Mouse (Mus musculus) limb, embryonic 10.5 days (tissue): Measurements from ENCODE around the gene Wdr26. TPM values are rescaled to one million over a fixed set of nuclear protein-coding genes. Genes with fewer than 3 reads are reported as not detected.

Experiments used
- DNase-seq: peaks from one replicate; pipeline ENCODE4 v3.0.0-alpha.2; 2017; ENCODE audit warnings: low spot score
- H3K27ac ChIP-seq: fragments of 300-500 bp; sonication (generic); 2 replicates; pipeline ENCODE4 v1.5.1; 2016; ENCODE audit warnings: mild to moderate bottlenecking
- H3K27me3 ChIP-seq: fragments of 300-500 bp; sonication (generic); 2 replicates; pipeline ENCODE4 v1.6.1; 2016; ENCODE audit warnings: low read depth, mild to moderate bottlenecking; ENCODE audit not compliant: poor library complexity, severe bottlenecking
- H3K36me3 ChIP-seq: fragments of 300-500 bp; sonication (generic); 2 replicates; pipeline ENCODE4 v1.6.1; 2016; ENCODE audit warnings: mild to moderate bottlenecking, moderate library complexity
- H3K4me1 ChIP-seq: fragments of 300-500 bp; sonication (generic); 2 replicates; pipeline ENCODE4 v1.6.1; 2016
- H3K4me3 ChIP-seq: fragments of 300-500 bp; sonication (generic); 2 replicates; pipeline ENCODE4 v1.5.1; 2016; ENCODE audit warnings: mild to moderate bottlenecking, moderate library complexity
- H3K9me3 ChIP-seq: fragments of 300-500 bp; sonication (generic); replicated peaks from 2 replicates; pipeline ENCODE4 v1.6.1; 2016; ENCODE audit warnings: mild to moderate bottlenecking
- WGBS: fragments of 180-500 bp; shearing (Covaris S2); methylation state at CpG from one replicate; pipeline ENCODE4 v1.1.7; 2016; 5-methylcytosine and 5-hydroxymethylcytosine counted together
- polyA plus RNA-seq: library from polyadenylated mRNA; unstranded; fragments of >200 nt; fragmentation: Nextera tagmentation; extraction: Ambion mirVana; gene quantifications from 2 replicates; pipeline ENCODE4 v1.2.1, GENCODE M21; 2016

Wdr26 gene
- polyA plus RNA-seq = 25.0 and 27.7 TPM in 2 replicates

- peak within 1 kb of the TSS; percentile 100 for H3K4me3 ChIP-seq
- peak within 1 kb of the TSS; percentile 98 for H3K27ac ChIP-seq
- H3K9me3 ChIP-seq = no peaks in the 10 kb centered on the region
- WGBS = under 1% methylated on average over 54 of the region's 54 CpGs
- H3K36me3 ChIP-seq = peaks cover 20% of the 10 kb centered on the region
- peak; percentile 91 for DNase-seq
- H3K4me1 ChIP-seq = peaks cover 35% of the 10 kb centered on the region
- H3K27me3 ChIP-seq = no peaks in the 10 kb centered on the region
Observed at GRCm38 (mm10) chr1:181211920-181212633, at the start of gene Wdr26. Wdr26 (minus strand) TSS chr1:181212001.

DNA sequence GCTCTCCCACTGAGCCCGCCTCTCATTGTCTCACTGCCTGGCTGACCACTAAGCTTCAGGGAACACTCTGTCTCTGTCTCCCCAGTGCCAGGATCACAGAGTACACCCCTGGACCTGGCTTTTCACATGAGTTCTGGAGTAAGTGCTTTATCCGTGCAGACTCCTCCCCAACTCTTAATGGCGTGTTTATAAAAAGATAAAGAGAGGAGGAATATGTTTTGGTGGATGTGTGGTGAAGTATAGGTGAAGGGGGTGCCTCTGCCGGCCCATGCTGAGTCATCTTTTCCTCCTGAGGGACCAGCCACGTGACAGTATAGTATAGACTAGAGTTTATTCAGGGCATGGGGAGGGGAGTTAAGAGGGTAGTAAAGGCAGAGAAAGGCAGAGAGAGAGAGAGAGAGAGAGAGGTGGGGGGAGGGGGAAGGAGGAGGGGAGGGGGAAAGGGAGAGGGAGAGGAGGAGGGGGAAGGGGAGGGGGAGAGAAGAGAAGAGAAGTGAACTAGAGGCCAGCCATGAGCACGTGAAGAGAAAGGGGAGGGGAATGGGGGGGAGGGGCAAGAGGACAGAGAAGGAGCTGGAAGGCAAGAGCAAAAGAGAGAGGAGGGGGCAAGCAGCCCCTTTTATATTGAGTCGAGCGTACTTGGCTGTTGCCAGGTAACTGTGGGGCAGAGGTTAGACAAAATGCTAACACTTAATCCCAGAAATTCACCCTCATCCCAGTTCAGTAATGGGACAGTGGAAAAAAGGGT is 49.3 kb upstream of the Wdr26 start:
- no peak for DNase-seq
- Histone ChIP-seq H3K27me3 (peaks cover 23% of the 10 kb centered on the region), H3K4me1 (peaks cover 45% of the 10 kb centered on the region), H3K9me3 (no peaks in the 10 kb centered on the region), H3K36me3 (no peaks in the 10 kb centered on the region), H3K27ac (peak overlapping the region; percentile 73), H3K4me3 (no peak overlapping the region)
- 49% methylated on average over 8 of the region's 8 CpGs for WGBS

DNA sequence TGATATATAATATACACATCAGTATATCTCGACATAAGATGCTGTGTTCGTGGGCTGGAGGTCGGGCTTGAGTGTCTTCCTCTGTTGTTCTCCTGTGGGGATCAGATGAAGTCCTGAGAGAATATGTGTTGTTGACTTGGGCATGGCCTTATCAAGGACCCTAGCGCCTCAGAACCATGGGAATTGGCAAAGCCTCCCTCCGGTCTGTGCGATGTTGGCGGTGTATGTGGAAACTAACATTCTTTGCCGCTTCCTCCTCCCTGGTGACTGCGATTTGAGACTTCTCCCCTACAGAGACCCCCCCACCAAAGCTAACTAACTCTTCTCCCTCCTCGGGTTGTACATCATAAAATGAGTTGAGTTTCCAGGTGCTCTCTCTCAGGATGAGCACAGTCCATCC is 48.6 kb upstream of the Wdr26 start:
- Histone ChIP-seq H3K27ac (0 out of 2 replicates have a peak overlapping the region, but pooled peaks have one; percentile 27), H3K9me3 (no peaks in the 10 kb centered on the region), H3K4me1 (peaks cover 52% of the 10 kb centered on the region), H3K36me3 (no peaks in the 10 kb centered on the region), H3K4me3 (no peak overlapping the region), H3K27me3 (peaks cover 30% of the 10 kb centered on the region)
- 92% methylated on average over 10 of the region's 10 CpGs for WGBS
- no peak for DNase-seq

DNA sequence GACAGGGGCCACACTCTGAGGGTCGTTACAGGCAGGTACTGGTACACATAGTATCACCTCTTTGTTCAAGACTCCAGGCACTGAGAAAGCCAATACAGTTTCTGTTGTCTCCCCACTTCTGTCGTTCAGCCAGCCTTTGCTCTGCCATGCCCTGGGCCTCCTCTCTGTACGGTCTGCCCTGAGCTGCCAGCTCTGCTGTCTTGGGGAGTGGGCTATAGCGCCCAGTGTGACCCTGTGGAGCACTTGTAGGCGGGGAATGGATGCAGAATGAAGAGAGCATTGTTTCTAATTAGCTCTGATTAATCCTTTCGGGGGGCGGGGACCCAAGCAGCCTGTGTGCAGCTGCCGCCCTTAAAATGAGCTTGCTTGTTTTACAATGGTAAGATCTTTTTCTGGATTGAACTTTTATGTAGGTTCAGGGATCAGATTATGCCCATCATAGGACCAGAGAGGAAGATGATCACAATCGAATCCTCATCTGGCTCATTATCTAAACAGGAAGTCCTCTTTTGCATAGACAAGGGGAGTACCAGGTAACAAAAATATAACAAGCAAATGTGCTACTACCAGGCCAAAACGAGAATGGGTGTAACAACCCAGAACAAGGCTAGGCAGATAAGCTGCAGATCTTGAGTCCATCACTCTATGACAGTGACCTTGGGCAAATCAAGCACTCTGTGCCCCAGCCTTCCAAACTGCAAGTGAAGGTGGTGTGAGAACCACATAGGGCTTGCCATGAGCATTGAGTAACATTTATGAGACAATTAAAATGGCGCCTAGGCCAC is 48.0 kb upstream of the Wdr26 start:
- H3K4me3 ChIP-seq = no peak overlapping the region
- DNase-seq = no peak
- peaks cover 54% of the 10 kb centered on the region for H3K4me1 ChIP-seq
- 45% methylated on average over 11 of the region's 11 CpGs for WGBS
- H3K9me3 ChIP-seq = no peaks in the 10 kb centered on the region
- H3K27me3 ChIP-seq = peaks cover 32% of the 10 kb centered on the region
- H3K27ac ChIP-seq = peak overlapping the region; percentile 53
- no peaks in the 10 kb centered on the region for H3K36me3 ChIP-seq

DNA sequence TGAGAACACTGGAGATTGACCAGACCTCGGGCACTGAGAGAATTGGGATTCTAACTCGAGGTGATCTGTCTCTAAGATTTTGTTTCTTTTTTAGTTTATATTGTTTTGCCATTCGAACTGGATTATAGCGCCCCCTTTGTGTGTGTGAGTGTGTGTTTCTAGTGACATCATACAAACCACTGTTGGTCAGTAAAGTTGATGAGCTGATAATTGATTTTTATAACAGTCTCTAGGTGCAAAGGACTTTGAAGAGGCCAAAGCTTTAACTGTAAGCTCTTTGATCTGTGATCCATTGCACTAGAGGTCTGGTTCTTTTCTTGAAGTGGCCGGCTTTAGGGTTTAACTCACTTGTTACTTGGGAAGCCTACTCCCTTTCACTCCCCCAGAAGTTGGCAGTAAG is 47.3 kb upstream of the Wdr26 start:
- no peak overlapping the region for H3K27ac ChIP-seq

DNA sequence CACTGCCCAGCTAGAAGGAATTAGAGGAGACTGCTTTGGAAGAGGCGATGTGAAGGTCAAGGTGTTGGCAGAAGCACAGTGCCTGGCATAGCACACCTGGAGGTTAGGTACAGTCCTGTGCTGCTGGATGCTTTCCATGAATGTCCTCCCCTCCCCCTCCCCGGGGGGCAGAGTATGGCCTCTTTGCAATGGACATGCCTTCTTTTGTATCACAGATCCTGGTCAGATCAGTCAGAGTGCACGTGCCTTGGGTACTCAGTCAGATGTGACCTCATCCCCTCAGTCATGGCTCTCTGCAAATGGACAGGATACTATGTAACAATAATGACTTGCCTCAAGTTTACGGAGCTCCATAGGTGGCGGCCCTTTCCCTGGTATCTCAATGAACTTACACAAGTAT is 46.8 kb upstream of the Wdr26 start:
- no peaks in the 10 kb centered on the region for H3K36me3 ChIP-seq
- no peak overlapping the region for H3K4me3 ChIP-seq
- peaks cover 32% of the 10 kb centered on the region for H3K27me3 ChIP-seq
- H3K9me3 ChIP-seq = no peaks in the 10 kb centered on the region
- 84% methylated on average over 5 of the region's 5 CpGs for WGBS
- no peak for DNase-seq
- H3K27ac ChIP-seq = no peak overlapping the region
- peaks cover 54% of the 10 kb centered on the region for H3K4me1 ChIP-seq

More for the DNA sequence above, 47.3 kb upstream of the Wdr26 start:
- Histone ChIP-seq H3K4me3 (no peak overlapping the region), H3K27me3 (peaks cover 32% of the 10 kb centered on the region), H3K4me1 (peaks cover 54% of the 10 kb centered on the region), H3K36me3 (no peaks in the 10 kb centered on the region), H3K9me3 (no peaks in the 10 kb centered on the region)
- WGBS = 52% methylated on average over 5 of the region's 5 CpGs
- DNase-seq = no peak

GRCm38 (mm10) chr1:181257585-181258555 is 46.1 kb upstream of the Wdr26 start:
- H3K4me1 ChIP-seq = peaks cover 54% of the 10 kb centered on the region
- H3K9me3 ChIP-seq = no peaks in the 10 kb centered on the region
- peak overlapping the region; percentile 58; the same call in 1 of the 2 replicates for H3K4me3 ChIP-seq
- 69% methylated on average over 20 of the region's 20 CpGs for WGBS
- H3K27me3 ChIP-seq = peaks cover 32% of the 10 kb centered on the region
- no peak for DNase-seq
- H3K36me3 ChIP-seq = no peaks in the 10 kb centered on the region
- peak overlapping the region; percentile 84 for H3K27ac ChIP-seq

DNA sequence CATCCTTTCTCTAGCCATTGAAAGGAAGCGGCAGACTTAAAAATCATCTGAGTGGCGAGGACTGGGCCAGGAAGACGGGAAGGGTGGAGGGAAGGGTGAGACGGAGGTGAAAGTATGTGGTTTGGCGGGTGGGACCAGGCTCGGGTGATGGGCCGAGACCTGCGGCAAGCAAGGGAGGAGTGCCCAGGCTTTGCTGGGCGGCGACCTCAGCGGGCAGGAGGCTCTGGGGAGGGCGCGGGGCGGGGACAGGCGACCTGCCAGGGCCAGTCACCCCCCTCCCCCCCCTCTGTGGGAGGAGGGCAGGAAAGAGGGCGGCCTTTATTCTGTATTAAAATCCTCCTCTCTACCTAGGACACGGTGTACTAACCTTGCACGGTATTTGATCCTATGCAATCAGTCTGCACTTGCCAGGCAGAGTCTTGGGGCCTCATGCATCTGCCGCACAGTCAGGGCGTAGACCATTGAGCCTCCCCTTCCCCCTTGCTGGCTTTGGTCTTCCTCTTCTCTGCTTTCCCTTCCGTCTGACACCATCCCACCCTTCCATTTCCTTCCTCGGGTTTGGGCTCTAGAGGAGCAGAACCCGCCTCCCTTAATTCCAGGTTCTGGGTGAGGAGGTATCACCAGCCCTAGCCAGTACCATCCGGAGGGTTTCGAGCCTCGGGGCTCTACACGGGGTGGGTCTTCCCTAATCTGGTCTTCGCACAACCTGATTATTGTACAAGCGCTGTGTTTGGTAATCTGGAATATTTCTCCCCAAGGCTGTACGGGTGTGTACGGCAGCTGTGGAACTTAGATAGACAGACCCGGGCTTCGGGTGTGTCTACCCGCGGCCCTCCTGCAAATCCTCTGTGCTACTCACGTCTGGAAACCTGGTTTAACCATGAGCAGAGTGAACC is 45.1 kb upstream of the Wdr26 start:
- WGBS = 19% methylated on average over 36 of the region's 36 CpGs
- Histone ChIP-seq H3K27ac (peak overlapping the region; percentile 84), H3K9me3 (no peaks in the 10 kb centered on the region), H3K4me1 (peaks cover 47% of the 10 kb centered on the region), H3K27me3 (peaks cover 32% of the 10 kb centered on the region), H3K36me3 (no peaks in the 10 kb centered on the region), H3K4me3 (peak overlapping the region; percentile 58)
- DNase-seq = peak; percentile 60

DNA sequence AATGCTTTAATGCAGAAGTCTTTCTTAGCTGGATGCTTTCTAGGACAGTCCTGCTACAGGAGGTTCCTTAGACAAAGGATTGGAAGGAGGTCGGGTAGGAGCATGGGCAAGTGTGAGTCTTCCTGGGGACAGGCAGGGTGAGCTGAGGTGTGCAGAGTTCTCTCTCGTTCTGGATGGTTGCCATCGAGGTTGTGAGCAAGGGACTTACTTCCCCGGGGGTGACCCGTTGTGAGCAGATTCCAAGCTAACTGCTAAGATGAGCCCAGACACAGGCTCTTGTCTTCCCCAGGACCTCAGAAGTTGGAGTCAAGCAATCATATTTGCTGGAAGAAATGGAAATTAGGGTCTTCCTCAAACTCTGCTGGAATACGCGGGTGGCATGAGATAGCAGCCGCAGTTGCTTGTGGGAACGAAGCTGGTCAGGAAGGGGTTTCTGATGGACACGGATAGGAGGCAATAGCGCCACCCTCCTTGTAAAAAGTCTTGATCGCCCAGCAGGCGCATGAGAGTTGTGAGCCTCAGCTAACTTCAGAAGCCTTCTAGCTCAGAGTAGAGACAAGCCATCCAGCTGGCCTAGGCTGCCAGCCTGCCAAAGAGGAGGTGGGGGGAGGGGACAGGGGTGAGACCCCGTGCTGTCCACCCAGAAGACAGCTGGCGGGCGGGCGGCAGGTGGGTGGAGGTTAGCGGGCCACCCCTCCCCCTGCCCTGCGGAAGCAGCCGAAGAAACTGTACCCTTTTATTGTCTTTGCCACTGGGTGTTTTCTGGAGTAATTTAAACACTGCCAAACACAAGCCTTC is 44.3 kb upstream of the Wdr26 start:
- Histone ChIP-seq H3K27ac (peak overlapping the region; percentile 84), H3K4me1 (peaks cover 39% of the 10 kb centered on the region), H3K9me3 (no peaks in the 10 kb centered on the region), H3K4me3 (peak overlapping the region; percentile 58), H3K36me3 (no peaks in the 10 kb centered on the region), H3K27me3 (peaks cover 32% of the 10 kb centered on the region)
- WGBS = 4% methylated on average over 20 of the region's 20 CpGs
- peak; percentile 71 for DNase-seq

DNA sequence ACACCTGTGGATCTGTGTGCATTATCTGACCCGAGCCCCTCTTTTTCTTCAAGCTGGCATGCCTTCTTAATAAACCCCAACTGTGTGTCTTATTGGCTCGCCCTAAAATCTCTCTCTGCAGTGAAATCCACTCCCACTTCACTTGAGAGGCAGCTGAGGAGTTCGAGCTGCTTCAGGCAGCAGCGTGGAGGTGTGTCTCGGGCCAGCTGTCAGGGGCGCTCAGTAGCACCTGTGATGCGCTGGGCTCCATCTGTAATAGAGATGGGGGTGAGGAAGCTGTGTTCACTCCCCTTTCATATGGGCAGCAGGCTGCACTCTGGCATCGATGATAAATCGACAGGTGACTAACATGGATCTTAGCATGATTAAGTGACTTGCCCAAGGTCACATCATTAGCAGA is 43.6 kb upstream of the Wdr26 start:
- H3K9me3 ChIP-seq = no peaks in the 10 kb centered on the region
- peaks cover 34% of the 10 kb centered on the region for H3K4me1 ChIP-seq
- 47% methylated on average over 9 of the region's 9 CpGs for WGBS
- 0 out of 2 replicates have a peak overlapping the region, but pooled peaks have one; percentile 58 for H3K4me3 ChIP-seq
- peak overlapping the region; percentile 84; the same call in 1 of the 2 replicates for H3K27ac ChIP-seq
- DNase-seq = peak; percentile 32
- H3K27me3 ChIP-seq = peaks cover 32% of the 10 kb centered on the region
- H3K36me3 ChIP-seq = no peaks in the 10 kb centered on the region
